Mouse (Mus musculus) right cerebral cortex, adult 18-20 months (tissue): ENCODE measurements around the gene Il12rb1.
A peak's percentile ranks its signal among the peaks of the same experiment; 100 is the strongest.

Source experiments
- DNase-seq: peaks from one replicate; pipeline ENCODE4 v3.0.0; 2022; ENCODE audit warnings: mixed read lengths

Gene Il12rb1

GRCm38 (mm10) chr8:70808239-70808638 is at the start of gene Il12rb1:
TSS of gene Il12rb1 (plus strand) at chr8:70808449.
- DNase-seq, result no peak

- DNase-seq, result no peak
These were observed 49.4 kb upstream of the Il12rb1 start for GRCm38 (mm10) chr8:70758616-70759561.

DNA sequence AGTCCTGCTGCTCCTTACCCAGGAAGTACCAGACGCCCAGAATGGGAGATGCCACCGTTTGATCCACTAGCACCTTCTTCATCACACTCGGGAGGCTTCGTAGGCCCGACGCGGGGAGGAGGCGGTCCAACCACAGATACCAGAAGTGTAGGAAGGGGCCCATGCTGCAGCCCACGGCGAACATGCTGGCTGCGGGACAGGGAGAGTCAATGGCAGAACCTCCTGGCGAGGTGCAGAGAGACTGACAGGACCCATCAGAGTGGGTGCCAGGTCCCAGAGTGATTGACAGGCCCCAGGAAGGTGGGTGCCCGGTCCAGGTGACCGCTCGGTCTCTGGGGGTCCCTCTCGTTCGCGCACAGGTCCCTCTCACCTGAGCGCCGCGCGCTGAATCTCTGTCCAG is 47.9 kb upstream of the Il12rb1 start:
- DNase-seq, result no peak

- DNase-seq, result peak; percentile 99
These were observed 47.4 kb upstream of the Il12rb1 start, which contains the start of gene Mpv17l2 for GRCm38 (mm10) chr8:70760775-70761406. TSS of gene Mpv17l2 (minus strand) at chr8:70760946.

DNA sequence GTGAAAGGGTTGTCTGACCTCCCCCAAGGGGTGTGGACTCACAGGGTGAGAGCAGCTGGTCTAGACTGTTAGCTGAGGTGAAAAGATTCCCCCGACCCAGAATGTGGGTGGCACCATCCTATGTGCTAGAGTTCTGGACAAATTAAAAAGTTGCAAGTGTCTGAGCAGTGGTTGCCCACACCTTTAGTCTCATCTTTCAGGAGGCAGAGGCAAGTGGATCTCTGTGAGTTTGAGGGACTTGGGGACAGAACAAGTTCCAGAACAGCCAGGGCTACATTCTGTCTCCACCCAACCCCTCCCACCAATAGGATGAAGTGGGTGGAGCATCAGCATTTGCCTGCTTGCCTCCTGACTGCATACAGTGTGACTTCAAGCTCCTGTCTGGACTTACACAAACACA is 46.1 kb upstream of the Il12rb1 start:
- no peak for DNase-seq

GRCm38 (mm10) chr8:70763354-70763753 is 44.9 kb upstream of the Il12rb1 start:
- no peak for DNase-seq

- DNase-seq, result no peak
These were observed 44.2 kb upstream of the Il12rb1 start for GRCm38 (mm10) chr8:70764026-70764425.

DNA sequence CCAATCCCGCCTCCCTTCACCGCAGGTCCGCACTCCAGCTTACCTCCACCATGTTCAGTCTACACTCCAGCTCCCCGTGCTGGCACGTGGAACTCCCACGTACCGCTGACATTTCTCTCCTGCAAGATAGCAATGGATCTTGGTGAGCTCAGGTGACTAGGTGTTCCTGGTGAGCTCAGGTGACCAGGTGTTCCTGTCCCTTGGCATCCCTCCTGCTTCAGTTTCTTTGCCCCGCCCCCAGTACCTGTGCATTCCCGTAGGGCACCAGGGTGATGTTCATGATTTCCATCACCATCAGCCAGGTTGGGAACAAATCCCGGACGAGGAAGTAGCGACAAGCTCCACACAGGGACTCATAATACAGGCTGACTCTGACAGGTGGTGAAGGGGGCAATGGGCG is 43.6 kb upstream of the Il12rb1 start:
- no peak for DNase-seq

- no peak for DNase-seq
These were observed 42.9 kb upstream of the Il12rb1 start for GRCm38 (mm10) chr8:70765329-70765728.

GRCm38 (mm10) chr8:70765838-70766570 is 42.2 kb upstream of the Il12rb1 start:
- no peak for DNase-seq

DNA sequence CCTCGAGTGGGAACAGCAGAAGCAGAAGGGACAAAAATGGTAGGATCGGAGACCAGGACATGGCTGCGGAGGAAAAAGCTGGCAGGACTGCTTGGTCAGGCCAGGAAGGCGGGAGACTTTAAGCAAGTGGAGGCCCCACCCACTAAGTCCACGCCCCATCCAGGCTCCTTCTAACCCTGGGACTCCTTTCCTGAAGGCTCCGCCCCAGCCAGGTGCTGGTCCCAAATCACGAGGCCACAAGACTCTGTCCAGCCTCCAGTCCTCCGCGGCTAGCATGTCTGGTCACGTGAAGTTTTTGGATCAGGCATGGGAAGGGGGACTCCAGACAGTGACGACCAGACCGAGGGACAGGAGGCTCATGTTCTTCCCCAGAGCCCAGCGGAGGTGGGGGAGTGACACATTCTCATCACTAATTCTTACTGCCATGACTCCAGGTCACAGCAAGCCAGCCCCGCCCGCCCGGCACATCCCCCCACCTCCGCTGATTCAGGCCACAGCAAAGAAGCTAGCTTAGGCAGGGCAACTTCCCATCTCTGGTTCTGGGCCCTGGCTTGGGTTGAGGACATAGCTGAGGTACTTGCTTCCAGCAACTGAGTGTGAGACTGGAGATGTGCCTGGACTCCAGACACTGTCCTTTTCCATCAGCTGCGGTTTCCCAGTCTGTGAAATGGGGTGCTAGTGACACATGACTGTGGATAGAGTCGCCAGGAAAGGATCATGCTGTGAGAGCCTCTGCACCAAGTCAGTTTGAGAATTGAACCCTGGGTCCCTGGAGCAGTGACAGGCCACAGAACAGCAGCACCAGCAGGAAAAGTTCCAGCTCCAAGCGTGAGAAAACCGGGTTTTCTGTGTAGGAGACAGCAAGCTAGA is 41.4 kb upstream of the Il12rb1 start:
- DNase-seq, result no peak

DNA sequence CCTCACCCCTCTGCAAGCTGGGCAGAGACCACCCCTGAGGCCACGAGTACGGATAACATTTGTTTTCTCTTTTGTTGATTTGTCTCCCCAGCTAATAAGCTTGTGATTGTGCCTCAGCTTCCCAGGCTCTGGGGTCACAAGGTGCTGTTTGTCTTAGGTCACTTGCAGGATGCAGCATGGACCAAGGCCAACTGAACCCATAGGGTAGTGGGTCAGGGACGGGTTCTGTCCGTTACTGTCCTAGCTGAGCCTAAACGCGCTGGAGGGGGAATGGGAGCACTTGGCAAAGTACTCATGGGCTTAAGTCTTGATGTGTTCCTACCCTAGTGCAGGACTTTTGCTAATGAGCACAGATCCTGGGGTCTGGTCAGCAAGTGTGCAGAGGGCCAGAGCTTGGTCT is 40.7 kb upstream of the Il12rb1 start:
- DNase-seq, result no peak

DNA sequence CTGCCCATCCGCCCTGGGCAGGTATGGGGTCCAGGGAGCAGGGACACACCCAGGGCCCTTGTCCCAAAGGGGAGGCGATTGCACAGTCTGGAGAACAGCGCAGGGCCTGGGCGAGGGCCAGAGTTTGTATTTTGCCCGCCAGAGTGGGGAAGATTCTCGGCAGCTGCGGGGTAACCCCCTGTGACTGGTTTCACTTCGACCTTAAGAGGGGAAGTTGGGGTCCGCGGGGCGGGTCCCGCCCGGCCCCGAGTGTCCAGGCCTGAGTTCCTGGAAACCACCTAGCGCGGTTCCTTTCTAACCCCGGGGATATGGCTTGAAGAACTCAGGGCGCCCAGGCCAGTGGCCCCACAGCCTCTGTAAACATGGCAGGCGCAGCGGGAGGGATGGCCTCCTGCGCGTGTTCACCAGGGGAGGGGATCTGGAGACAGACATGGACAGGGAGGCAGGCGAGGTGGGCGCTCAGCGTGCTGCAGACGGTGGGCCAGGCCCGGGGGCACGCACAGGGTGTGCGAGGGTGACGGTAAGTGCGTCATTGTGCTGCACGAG is 39.9 kb upstream of the Il12rb1 start:
- DNase-seq, result no peak

GRCm38 (mm10) chr8:70768956-70769355 is 39.3 kb upstream of the Il12rb1 start:
- DNase-seq, result no peak

DNA sequence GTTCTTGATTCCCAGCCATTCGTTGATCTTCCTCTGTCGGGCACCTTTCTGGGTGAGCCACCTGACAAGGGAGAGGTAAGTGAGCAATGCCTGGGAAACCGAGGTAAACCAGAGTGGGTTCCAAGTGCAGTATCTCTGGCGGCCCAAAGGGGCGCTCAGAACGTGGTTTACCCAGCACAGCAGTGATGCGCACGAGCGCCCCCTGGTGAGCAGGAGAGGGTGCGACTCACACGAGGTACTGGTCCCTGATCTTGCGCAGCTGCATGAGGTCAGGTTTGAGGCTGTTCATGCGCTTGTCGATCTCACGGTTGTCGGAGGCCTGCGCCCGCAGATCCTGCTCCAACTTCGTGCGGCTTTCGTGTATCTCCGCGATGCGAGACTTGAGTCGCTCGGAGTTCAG is 38.9 kb upstream of the Il12rb1 start:
- DNase-seq, result peak; percentile 95

- no peak for DNase-seq
These were observed 38.4 kb upstream of the Il12rb1 start for GRCm38 (mm10) chr8:70769858-70770257.

GRCm38 (mm10) chr8:70770748-70771147 is 37.5 kb upstream of the Il12rb1 start:
- no peak for DNase-seq

DNA sequence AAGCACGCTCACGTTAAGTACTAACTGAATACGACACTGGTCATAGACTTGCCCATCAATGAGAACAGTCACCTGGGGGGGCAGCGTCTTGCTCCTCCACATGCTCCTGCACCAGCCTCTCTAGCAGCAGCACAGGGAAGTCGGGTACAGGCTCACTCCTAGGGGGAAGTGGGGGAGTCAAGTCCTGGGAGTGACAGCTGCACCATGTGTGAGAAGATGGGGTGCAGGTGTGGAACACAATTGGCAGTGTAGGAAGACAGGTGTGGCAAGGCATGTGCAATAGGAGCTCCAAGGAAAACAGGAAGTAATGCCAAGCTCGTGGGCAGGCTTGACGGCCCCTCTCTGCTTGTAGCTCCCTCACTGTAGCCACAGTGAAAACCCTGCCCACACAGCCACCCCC is 37.0 kb upstream of the Il12rb1 start:
- DNase-seq, result no peak

DNA sequence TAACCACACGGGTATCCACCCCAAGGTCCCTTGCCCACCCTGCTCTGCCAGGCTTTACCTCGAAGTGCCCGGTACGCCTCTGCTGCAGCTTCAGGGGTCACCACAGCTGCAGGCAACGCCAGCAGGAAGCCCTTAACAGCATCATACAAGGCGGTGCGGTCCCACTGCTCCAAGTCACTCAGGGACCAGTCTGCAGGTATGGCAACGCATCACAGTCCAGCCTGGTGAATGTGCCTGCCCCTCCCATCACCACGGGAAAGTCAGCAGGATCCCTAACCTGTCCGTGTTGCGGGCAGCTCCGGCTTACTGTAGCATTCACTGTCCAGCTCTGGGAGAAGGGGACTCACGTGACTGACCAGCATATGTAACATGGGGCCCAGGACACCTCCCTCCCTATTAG is 36.2 kb upstream of the Il12rb1 start:
- no peak for DNase-seq

GRCm38 (mm10) chr8:70772890-70773289 is 35.4 kb upstream of the Il12rb1 start:
- DNase-seq, result no peak

- DNase-seq, result no peak
These were observed 34.8 kb upstream of the Il12rb1 start for GRCm38 (mm10) chr8:70773410-70773809.

DNA sequence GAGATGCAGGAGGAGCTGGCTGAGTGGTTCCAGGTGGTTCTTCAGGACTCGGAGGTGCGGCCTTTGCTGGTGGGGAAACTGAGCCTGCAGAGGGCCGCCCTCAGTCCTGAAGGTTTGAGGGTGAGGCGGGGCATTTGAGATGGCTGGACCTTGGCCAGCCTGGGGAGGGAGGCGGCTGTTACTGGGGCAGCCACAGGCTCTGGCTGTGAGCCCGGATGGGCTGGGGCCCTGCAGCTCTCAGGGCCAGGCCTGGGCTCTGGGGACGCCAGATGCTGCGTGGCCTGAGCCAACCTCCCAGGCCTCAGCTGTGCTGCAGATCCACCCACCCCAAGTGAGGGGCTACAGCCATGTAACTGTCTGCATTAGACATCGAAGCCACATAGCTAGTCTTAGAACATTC is 34.4 kb upstream of the Il12rb1 start:
- peak; percentile 83 for DNase-seq
